ENCODE assay signal across 8 mouse cellular contexts in the genomic region with DNA sequence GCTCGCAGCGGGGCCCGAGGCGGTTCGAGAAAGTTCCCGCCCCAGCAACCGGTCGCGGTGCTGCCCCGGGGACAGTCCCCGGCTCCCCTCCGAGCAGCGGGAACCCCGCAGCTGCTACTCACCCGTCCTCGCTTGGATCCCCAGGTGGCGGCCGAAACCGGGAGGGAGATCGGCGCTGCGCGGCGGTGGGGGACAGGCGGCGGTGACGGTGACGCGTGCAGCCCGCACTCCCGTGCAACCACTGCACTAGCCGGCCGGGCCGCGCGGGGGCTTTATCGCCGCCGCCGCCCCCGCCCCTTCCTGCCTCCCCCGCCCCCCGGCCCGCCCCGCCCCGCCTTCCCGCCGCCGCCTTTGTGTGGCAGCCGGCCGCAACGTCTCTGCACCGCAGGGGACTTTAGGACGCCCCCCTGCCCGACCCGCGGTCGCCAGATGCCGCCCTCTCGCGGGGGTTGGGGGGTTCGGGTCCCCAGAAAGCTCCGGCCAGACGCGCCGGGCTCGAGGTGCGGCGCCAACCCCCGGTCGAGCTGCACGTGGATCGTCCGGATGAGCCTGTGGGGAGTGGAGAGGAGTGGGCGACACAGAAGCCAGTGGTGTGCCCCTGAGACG. TPM values are rescaled to one million over a fixed set of nuclear protein-coding genes. Genes with fewer than 3 reads are reported as not detected.
DNase-seq lines count a peak whose midpoint lies in the region; ATAC-seq and TF ChIP-seq lines count a peak whose summit lies in the region.

No protein-coding gene starts in this region.

- peaks cover 11% of the 10 kb centered on the region for H3K4me1 ChIP-seq in spleen, adult 2 months (ENCODE audit: control insufficient read depth, insufficient read depth, insufficient read length)
- H3K4me1 ChIP-seq in intestine, embryonic 16.5 days (ENCODE audit: control insufficient read depth, insufficient read depth, low read length): peaks cover 19% of the 10 kb centered on the region
- H3K4me1 ChIP-seq in lung, embryonic 16.5 days (replicated peaks; ENCODE audit: control insufficient read depth, insufficient read depth, low read length): peaks cover 31% of the 10 kb centered on the region

- 1% methylated on average over 59 of the region's 76 CpGs for WGBS in spleen, adult 2 months
- WGBS in intestine, embryonic 16.5 days: under 1% methylated on average over 58 of the region's 76 CpGs
- WGBS in lung, embryonic 16.5 days: under 1% methylated on average over 62 of the region's 76 CpGs

- DNase-seq in spleen, adult 2 months (ENCODE audit: low read depth in 1 of 2, low spot score in 2 of 2): peak in 1 of 2 experiments; percentile 25
- DNase-seq in spleen, adult 12 weeks (ENCODE audit: low spot score): no peak
- DNase-seq in adrenal gland, postnatal 36 days: peak; percentile 25 to 43
- DNase-seq in gastrocnemius, postnatal 10 days: peak; percentile 38
- peak; percentile 63 for DNase-seq in retina, embryonic 14.5 days (ENCODE audit: low spot score)
- no peak for DNase-seq in adipocyte (ENCODE audit: low spot score)

- no peak for TF ChIP-seq POLR2A in spleen, adult 2 months (IDR thresholded peaks at IDR 0.05; ENCODE audit: low read depth, low read length)

- H3K4me2 ChIP-seq in intestine, embryonic 16.5 days (ENCODE audit: low read depth, low read length): peak overlapping the region; percentile 99
- H3K4me2 ChIP-seq in lung, embryonic 16.5 days (ENCODE audit: low read depth, low read length): peak overlapping the region; percentile 95

- peak overlapping the region; percentile 74 for H3K9ac ChIP-seq in intestine, embryonic 16.5 days (ENCODE audit: low read depth, low read length)
- peak overlapping the region; percentile 90 for H3K9ac ChIP-seq in lung, embryonic 16.5 days (ENCODE audit: low read length)

- H3K9me3 ChIP-seq in intestine, embryonic 16.5 days (ENCODE audit: control insufficient read depth, low read length): no peaks in the 10 kb centered on the region
- H3K9me3 ChIP-seq in lung, embryonic 16.5 days (ENCODE audit: control insufficient read depth, low read length): no peaks in the 10 kb centered on the region

- no peak overlapping the region for H3K27ac ChIP-seq in spleen, adult 2 months (ENCODE audit: insufficient read depth, low read length)
- H3K27ac ChIP-seq in intestine, embryonic 16.5 days (ENCODE audit: low read length): 0 out of 2 replicates have a peak overlapping the region, but pooled peaks have one; percentile 26
- peak overlapping the region; percentile 43 for H3K27ac ChIP-seq in lung, embryonic 16.5 days (ENCODE audit: low read length)

- peaks cover 14% of the 10 kb centered on the region for H3K27me3 ChIP-seq in spleen, adult 2 months (ENCODE audit: control insufficient read depth, insufficient read depth, low read length)
- no peaks in the 10 kb centered on the region for H3K27me3 ChIP-seq in intestine, embryonic 16.5 days (replicated peaks; ENCODE audit: control insufficient read depth, insufficient read depth, low read length)
- H3K27me3 ChIP-seq in lung, embryonic 16.5 days (ENCODE audit: control insufficient read depth, insufficient read depth, low read depth, low read length): no peaks in the 10 kb centered on the region

- no peak for TF ChIP-seq CTCF in spleen, adult 2 months (IDR thresholded peaks at IDR 0.05; ENCODE audit: extremely low read depth, insufficient read depth, insufficient read length, insufficient replicate concordance)

- peak overlapping the region; percentile 52; the same call in 1 of the 2 replicates for H3K4me3 ChIP-seq in spleen, adult 2 months (ENCODE audit: extremely low read depth, insufficient read depth, insufficient read length)
- H3K4me3 ChIP-seq in intestine, embryonic 16.5 days (ENCODE audit: low read length): peak overlapping the region; percentile 75
- peak overlapping the region; percentile 82 for H3K4me3 ChIP-seq in lung, embryonic 16.5 days (ENCODE audit: low read length)

- no peaks in the 10 kb centered on the region for H3K36me3 ChIP-seq in spleen, adult 2 months (ENCODE audit: control insufficient read depth, insufficient read depth, low read length)
- no peaks in the 10 kb centered on the region for H3K36me3 ChIP-seq in intestine, embryonic 16.5 days (ENCODE audit: control insufficient read depth, insufficient read depth, low read length)
- H3K36me3 ChIP-seq in lung, embryonic 16.5 days (ENCODE audit: control insufficient read depth, insufficient read depth, low read length): no peaks in the 10 kb centered on the region

- peak; percentile 80 for ATAC-seq in intestine, embryonic 16.5 days
- peak; percentile 44 for ATAC-seq in lung, embryonic 16.5 days (ENCODE audit: low read depth)

RNA-seq across cellular contexts. Expression of gene Serpine2, which starts 2.5 kb away (rescaled TPM):
- polyA plus RNA-seq in spleen, adult 2 months (2012; rRNA removed): 6.9 and 12.3 TPM in 2 replicates
- total RNA-seq in adrenal gland, postnatal 36 days (2021): 10 to 100 TPM in 1 of 2 experiments, 1 to 10 TPM in 1; 9.2 to 16.0 TPM
- 10 to 100 TPM; 47.0 to 86.2 TPM for total RNA-seq in gastrocnemius, postnatal 10 days (2021)
- polyA plus RNA-seq in intestine, embryonic 16.5 days (2015; fragmentation: Nextera tagmentation; extraction: Ambion mirVana): 71.1 and 78.1 TPM in 2 replicates
- 342 and 369 TPM in 2 replicates for polyA plus RNA-seq in lung, embryonic 16.5 days (2015; fragmentation: Nextera tagmentation; extraction: Ambion mirVana)

Comparison
In these comparisons a context has a peak if more than half of its experiments do, and no peak if none do; other contexts are left out.
1. DNase-seq: peak in adrenal gland, postnatal 36 days (2 of 2), gastrocnemius, postnatal 10 days (single experiment) and retina, embryonic 14.5 days (single experiment); none in spleen, adult 12 weeks (single experiment) and adipocyte (single experiment).
2. Peak in every context shown above with its lines, with median percentiles within 50 percentile points of each other: H3K4me3 ChIP-seq.